Mouse (Mus musculus) thymus, postnatal 36 days (tissue): Measurements from ENCODE around the gene Taf5.

Experiments
- DNase-seq, 2 experiments: peaks; one replicate each; pipeline ENCODE4 v3.0.0; 2022; ENCODE audit warnings: mixed read lengths in 2 of 2

The Taf5 gene

GRCm38 (mm10) chr19:47067924-47068611, 522 bp downstream of the Taf5 start:
- DNase-seq, result peak; percentile 87 to 91

GRCm38 (mm10) chr19:47088226-47088625, 20.7 kb downstream of the Taf5 start:
- no peak for DNase-seq

GRCm38 (mm10) chr19:47089718-47090525, 22.4 kb downstream of the Taf5 start:
- DNase-seq, result no peak

DNA sequence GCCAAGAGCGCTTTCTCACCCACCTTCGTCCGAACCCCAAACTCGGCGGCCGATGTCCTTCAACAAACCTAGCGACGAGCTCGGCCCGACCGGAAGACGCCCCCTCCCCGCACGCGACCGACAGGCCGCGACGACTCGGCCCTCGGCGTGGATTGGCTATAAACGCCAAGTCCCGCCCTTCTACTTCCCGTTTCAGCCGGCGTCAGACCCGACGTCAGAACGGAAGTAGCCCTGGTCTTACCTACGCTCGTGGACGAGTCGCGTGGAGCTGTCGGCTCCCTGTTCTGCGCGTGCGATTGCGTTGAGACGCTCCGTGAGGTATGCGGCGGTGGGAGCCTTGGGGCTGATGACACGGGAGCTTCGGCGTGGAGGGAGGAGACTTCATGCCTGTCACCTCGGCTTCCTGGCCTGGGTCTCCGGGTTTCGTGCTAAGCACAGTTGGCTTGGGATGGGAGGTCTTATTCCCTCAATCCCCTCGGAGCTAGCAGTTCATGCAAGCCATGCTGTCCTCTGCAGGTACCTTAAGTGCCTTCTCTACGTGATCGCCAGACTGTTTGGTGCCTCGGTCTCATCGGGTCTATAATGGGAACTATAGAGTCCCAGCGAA, 23.1 kb downstream of the Taf5 start, which contains the start of the genes Usmg5 and Pdcd11:
Gene Usmg5 (minus strand): TSS at position 98 of the 607 bp plus-strand sequence.
Gene Pdcd11 (plus strand): TSS at position 219 of the 607 bp plus-strand sequence.
- DNase-seq, result peak; percentile 92 to 95

GRCm38 (mm10) chr19:47101080-47101479, 33.5 kb downstream of the Taf5 start:
- DNase-seq, result no peak

DNA sequence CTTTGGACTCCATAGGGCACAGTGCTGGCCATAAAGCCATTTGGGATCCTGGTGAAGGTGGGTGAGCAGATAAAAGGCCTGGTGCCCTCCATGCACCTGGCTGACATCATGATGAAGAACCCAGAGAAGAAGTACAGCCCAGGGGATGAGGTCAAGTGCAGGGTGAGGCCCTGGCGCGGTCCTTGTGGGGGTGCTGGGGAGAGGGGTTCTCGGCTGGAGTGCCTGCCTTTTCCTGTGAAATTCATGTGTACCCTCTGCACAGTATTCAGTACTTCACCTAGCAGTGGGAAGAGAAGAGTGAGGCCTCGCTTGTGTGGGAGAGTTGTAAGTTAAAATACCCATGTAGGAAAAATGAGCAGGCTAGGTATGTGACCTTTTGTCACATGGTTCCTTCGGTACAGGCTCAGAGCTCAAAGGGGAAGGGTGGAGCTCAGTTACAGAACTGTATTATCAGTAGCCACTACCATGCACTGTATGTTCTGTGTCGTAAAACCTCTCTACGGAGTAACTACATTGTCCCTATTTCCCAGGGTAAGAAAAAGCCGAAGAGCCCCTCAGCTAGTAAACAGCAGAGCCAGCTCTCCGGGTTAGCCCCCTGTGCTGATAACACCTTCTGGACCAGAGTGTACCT, 37.2 kb downstream of the Taf5 start:
- DNase-seq, result no peak

GRCm38 (mm10) chr19:47118634-47119033, 51.1 kb downstream of the Taf5 start:
- no peak for DNase-seq

DNA sequence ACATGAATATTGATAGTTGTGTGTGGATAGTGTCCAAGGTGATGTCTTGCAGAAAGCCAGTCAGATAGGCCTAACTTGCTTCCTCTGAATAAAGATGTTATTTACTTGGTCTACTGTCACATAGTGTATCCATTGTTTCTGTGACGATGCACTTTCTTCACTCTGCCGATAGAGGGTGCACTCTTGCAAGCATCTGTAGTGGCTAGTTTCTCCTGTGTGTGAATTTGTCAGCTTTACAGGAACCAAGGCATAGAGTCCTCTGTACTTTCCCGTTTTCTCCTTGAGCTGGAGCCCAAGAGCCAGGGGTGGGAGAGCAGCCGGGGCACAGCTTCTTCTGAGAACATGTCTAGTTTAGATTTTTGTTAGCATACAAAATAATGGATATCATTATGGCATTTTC, 53.5 kb downstream of the Taf5 start:
- no peak for DNase-seq

- peak; percentile 23 to 39 for DNase-seq
Observed at GRCm38 (mm10) chr19:47122802-47123201, 55.3 kb downstream of the Taf5 start.

GRCm38 (mm10) chr19:47128164-47128563, 60.6 kb downstream of the Taf5 start:
- DNase-seq, result no peak

DNA sequence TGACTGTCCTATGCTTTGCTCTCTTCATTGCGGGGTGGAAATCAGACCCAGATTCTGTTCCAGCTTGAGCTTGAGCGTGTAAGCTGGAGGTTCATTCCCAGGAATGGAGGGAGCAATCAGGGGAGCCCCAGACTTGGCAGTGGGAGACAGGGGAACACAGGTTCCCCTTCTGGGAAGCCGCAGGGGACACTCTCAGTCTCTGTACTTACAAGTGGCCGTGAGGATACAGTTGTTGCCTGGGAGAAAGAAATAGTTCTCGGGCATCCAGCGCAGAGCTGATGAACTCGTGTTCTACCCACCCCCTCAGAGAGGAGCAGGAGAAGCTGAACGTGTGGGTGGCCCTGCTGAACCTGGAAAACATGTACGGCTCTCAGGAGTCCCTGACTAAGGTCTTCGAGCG, 61.3 kb downstream of the Taf5 start:
- no peak for DNase-seq

GRCm38 (mm10) chr19:47130551-47131125, 63.1 kb downstream of the Taf5 start:
- DNase-seq, result no peak
